Comparison of ENCODE assay signal across 16 mouse cellular contexts in the genomic region with DNA sequence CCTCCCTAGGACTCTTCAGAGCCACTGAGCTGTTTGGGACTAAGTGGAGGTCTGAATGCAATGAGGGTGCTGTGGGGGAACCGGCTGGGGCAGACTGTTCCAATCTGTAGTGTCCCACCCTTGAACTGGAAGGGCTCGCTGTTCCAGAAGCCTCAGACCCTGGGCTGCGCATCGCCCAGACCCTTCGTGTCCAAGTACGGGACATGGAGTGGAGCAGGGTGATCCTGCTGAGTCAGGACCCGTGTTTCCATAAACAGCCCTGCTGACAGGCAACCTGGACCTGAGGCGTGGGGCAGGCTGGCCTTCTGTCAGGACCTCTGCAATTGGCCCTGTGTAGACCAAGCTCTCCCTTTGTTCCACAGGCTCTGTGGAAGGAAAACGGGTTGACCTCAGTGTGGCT. TPM values are rescaled to one million over a fixed set of nuclear protein-coding genes. Genes with fewer than 3 reads are reported as not detected.
A peak's percentile ranks its signal among the peaks of the same experiment; 100 is the strongest.
DNase-seq lines count a peak whose midpoint lies in the region; ATAC-seq and TF ChIP-seq lines count a peak whose summit lies in the region.
"Had no signal": no experiment of that assay in that cellular context is flagged by ENCODE, and none has a peak within 500 bp of the region (broad histone marks: within the 10 kb centered on the region; RNA-seq: fewer than 3 reads in every experiment).

No protein-coding gene starts in this region.

- TF ChIP-seq POLR2A in bone marrow macrophage, adult 2 months (IDR thresholded peaks at IDR 0.05; ENCODE audit: borderline replicate concordance, low read depth, low read length), result no peak
- TF ChIP-seq POLR2A in myocyte (IDR thresholded peaks at IDR 0.05; ENCODE audit: insufficient read length, low read depth), result no peak

- WGBS in kidney, embryonic 14.5 days, result 84% methylated on average over 9 of the region's 9 CpGs

- TF ChIP-seq CTCF in bone marrow macrophage, adult 2 months (IDR thresholded peaks at IDR 0.05; ENCODE audit: low read depth, low read length), result no peak
- no peak for TF ChIP-seq CTCF in layer of hippocampus, adult 2 months (conservative IDR thresholded peaks at IDR 0.05)

- no peaks in the 10 kb centered on the region for H3K9me3 ChIP-seq in kidney, embryonic 14.5 days (ENCODE audit: control insufficient read depth, low read length)
- H3K9me3 ChIP-seq: embryonic facial prominence, embryonic 15.5 days; forebrain, embryonic 12.5 days; hindbrain, embryonic 10.5 days; limb, embryonic 12.5 days; midbrain, embryonic 15.5 days had no signal

- DNase-seq in gastrocnemius, adult 18-20 months (ENCODE audit: low spot score), result peak; percentile 74
- DNase-seq in gastrocnemius, adult 8-10 months (ENCODE audit: low spot score in 2 of 2), result no peak
- no peak for DNase-seq in kidney, postnatal 10 days
- DNase-seq in layer of hippocampus, adult 2 months (ENCODE audit: low spot score in 2 of 2), result no peak
- DNase-seq: adrenal gland, postnatal 10 days; lung, postnatal 36 days; right cerebral cortex, postnatal 14 days; thymus, adult 2 months had no signal

- no peak overlapping the region for H3K4me3 ChIP-seq in kidney, embryonic 14.5 days (ENCODE audit: low read length)
- no peak overlapping the region for H3K4me3 ChIP-seq in bone marrow macrophage, adult 2 months (ENCODE audit: insufficient read depth, low read length)
- H3K4me3 ChIP-seq in myocyte, result no peak overlapping the region
- no peak overlapping the region for H3K4me3 ChIP-seq in layer of hippocampus, adult 2 months
- H3K4me3 ChIP-seq: embryonic facial prominence, embryonic 15.5 days; forebrain, embryonic 12.5 days; hindbrain, embryonic 10.5 days; limb, embryonic 12.5 days; midbrain, embryonic 15.5 days had no signal

- no peak overlapping the region for H3ac ChIP-seq in myocyte (ENCODE audit: control insufficient read depth, insufficient read length)

- H3K4me1 ChIP-seq in kidney, embryonic 14.5 days (ENCODE audit: control insufficient read depth, insufficient read depth, low read length), result peaks cover 8% of the 10 kb centered on the region; the same call in 1 of the 2 replicates
- H3K4me1 ChIP-seq in bone marrow macrophage, adult 2 months (ENCODE audit: control insufficient read depth, insufficient read depth, low read length), result peaks cover 29% of the 10 kb centered on the region
- H3K4me1 ChIP-seq: forebrain, embryonic 12.5 days; limb, embryonic 12.5 days; midbrain, embryonic 15.5 days had no signal

- no peak overlapping the region for H3K27ac ChIP-seq in kidney, embryonic 14.5 days (ENCODE audit: low read depth, low read length)
- peak overlapping the region; percentile 5 for H3K27ac ChIP-seq in bone marrow macrophage, adult 2 months (ENCODE audit: insufficient read depth, low read depth, low read length)
- no peak overlapping the region for H3K27ac ChIP-seq in layer of hippocampus, adult 2 months
- H3K27ac ChIP-seq: embryonic facial prominence, embryonic 15.5 days; forebrain, embryonic 12.5 days; hindbrain, embryonic 10.5 days; limb, embryonic 12.5 days; midbrain, embryonic 15.5 days had no signal

- no peak overlapping the region for H3K4me2 ChIP-seq in kidney, embryonic 14.5 days (replicated peaks; ENCODE audit: low read depth, low read length)
- no peak overlapping the region for H3K4me2 ChIP-seq in myocyte (ENCODE audit: low read depth)
- H3K4me2 ChIP-seq: embryonic facial prominence, embryonic 15.5 days; forebrain, embryonic 12.5 days; limb, embryonic 12.5 days; midbrain, embryonic 15.5 days had no signal

- 0 out of 2 replicates have a peak, but pooled peaks have one; percentile 21 for ATAC-seq in kidney, embryonic 14.5 days (ENCODE audit: low FRiP score, low TSS enrichment)
- ATAC-seq: midbrain, embryonic 15.5 days had no signal

- H3K79me2 ChIP-seq in myocyte (ENCODE audit: control insufficient read depth, insufficient read depth), result peaks cover 13% of the 10 kb centered on the region

- H3K27me3 ChIP-seq in kidney, embryonic 14.5 days (ENCODE audit: control insufficient read depth, insufficient read depth, low read length), result no peaks in the 10 kb centered on the region
- no peaks in the 10 kb centered on the region for H3K27me3 ChIP-seq in myocyte (ENCODE audit: control insufficient read depth, insufficient read depth, insufficient read length)
- H3K27me3 ChIP-seq: embryonic facial prominence, embryonic 15.5 days; forebrain, embryonic 12.5 days; limb, embryonic 12.5 days; midbrain, embryonic 15.5 days had no signal

- H3K36me3 ChIP-seq in kidney, embryonic 14.5 days (ENCODE audit: control insufficient read depth, insufficient read depth, low read length), result peaks cover 44% of the 10 kb centered on the region
- H3K36me3 ChIP-seq in myocyte (ENCODE audit: control insufficient read depth, insufficient read depth), result peaks cover 16% of the 10 kb centered on the region

- no peak overlapping the region for H3K9ac ChIP-seq in kidney, embryonic 14.5 days (ENCODE audit: low read depth, low read length)
- H3K9ac ChIP-seq: embryonic facial prominence, embryonic 15.5 days; forebrain, embryonic 12.5 days; limb, embryonic 12.5 days; midbrain, embryonic 15.5 days had no signal

TF ChIP-seq in myocyte, 11 proteins besides CTCF, POLR2A, EP300 and RAD21:
- no peak for TF ChIP-seq CEBPB (IDR thresholded peaks at IDR 0.05; ENCODE audit: insufficient read depth, poor library complexity, severe bottlenecking)
- TF ChIP-seq POLR2AphosphoS2 (IDR thresholded peaks at IDR 0.05; ENCODE audit: insufficient read length, low read depth), result peak; percentile 73

RNA-seq across cellular contexts. Expression of gene Tob2, which starts 11.8 kb away (rescaled TPM):
- total RNA-seq in gastrocnemius, adult 18-20 months (2021), result 100 to 1,000 TPM in 1 of 2 experiments, 10 to 100 TPM in 1; 89.1 to 174 TPM
- 100 to 1,000 TPM; 111 to 127 (median 125) TPM for total RNA-seq in gastrocnemius, adult 8-10 months (2022)
- 19.4 and 24.1 TPM in 2 replicates for polyA plus RNA-seq in kidney, embryonic 14.5 days (2014; fragmentation: Nextera tagmentation; extraction: Ambion mirVana)
- polyA plus RNA-seq in bone marrow macrophage, adult 2 months (2012; ENCODE audit: insufficient read depth, insufficient read length, missing spikeins), result 35.4 and 35.8 TPM in 2 replicates
- polyA plus RNA-seq in myocyte (2012; fragmentation: generic; extraction: Trizol), result 37.9 TPM
- total RNA-seq in layer of hippocampus, adult 2 months (2021), result 10 to 100 TPM; 28.6 to 38.4 TPM

RNA-seq across cellular contexts. Expression of gene Phf5a, which starts 25.0 kb away (rescaled TPM):
- 10 to 100 TPM; 35.5 to 35.7 TPM for total RNA-seq in gastrocnemius, adult 18-20 months (2021)
- 10 to 100 TPM; 39.0 to 44.3 (median 39.3) TPM for total RNA-seq in gastrocnemius, adult 8-10 months (2022)
- polyA plus RNA-seq in kidney, embryonic 14.5 days (2014; fragmentation: Nextera tagmentation; extraction: Ambion mirVana), result 192 and 223 TPM in 2 replicates
- 45.5 and 51.6 TPM in 2 replicates for polyA plus RNA-seq in bone marrow macrophage, adult 2 months (2012; ENCODE audit: insufficient read depth, insufficient read length, missing spikeins)
- polyA plus RNA-seq in myocyte (2012; fragmentation: generic; extraction: Trizol), result 95.3 TPM
- 10 to 100 TPM; 33.0 to 36.8 TPM for total RNA-seq in layer of hippocampus, adult 2 months (2021)

RNA-seq across cellular contexts. Expression of gene Aco2, which starts 25.4 kb away (rescaled TPM):
- 1,000 to 10,000 TPM; 1,165 to 1,199 TPM for total RNA-seq in gastrocnemius, adult 18-20 months (2021)
- 1,000 to 10,000 TPM; 1,068 to 1,166 (median 1,137) TPM for total RNA-seq in gastrocnemius, adult 8-10 months (2022)
- polyA plus RNA-seq in kidney, embryonic 14.5 days (2014; fragmentation: Nextera tagmentation; extraction: Ambion mirVana), result 123 and 191 TPM in 2 replicates
- polyA plus RNA-seq in bone marrow macrophage, adult 2 months (2012; ENCODE audit: insufficient read depth, insufficient read length, missing spikeins), result 79.8 and 97.0 TPM in 2 replicates
- polyA plus RNA-seq in myocyte (2012; fragmentation: generic; extraction: Trizol), result 666 TPM
- 100 to 1,000 TPM; 442 to 446 TPM for total RNA-seq in layer of hippocampus, adult 2 months (2021)

RNA-seq across cellular contexts. Expression of gene Tef, which starts 44.5 kb away (rescaled TPM):
- total RNA-seq in gastrocnemius, adult 18-20 months (2021), result 100 to 1,000 TPM; 124 to 160 TPM
- total RNA-seq in gastrocnemius, adult 8-10 months (2022), result 100 to 1,000 TPM; 191 to 229 (median 196) TPM
- polyA plus RNA-seq in kidney, embryonic 14.5 days (2014; fragmentation: Nextera tagmentation; extraction: Ambion mirVana), result 16.1 and 19.2 TPM in 2 replicates
- 69.3 and 74.1 TPM in 2 replicates for polyA plus RNA-seq in bone marrow macrophage, adult 2 months (2012; ENCODE audit: insufficient read depth, insufficient read length, missing spikeins)
- polyA plus RNA-seq in myocyte (2012; fragmentation: generic; extraction: Trizol), result 58.4 TPM
- total RNA-seq in layer of hippocampus, adult 2 months (2021), result 100 to 1,000 TPM; 273 to 304 TPM
